Mouse (Mus musculus) heart, adult 2 months (tissue): ENCODE measurements around the gene Clec4a4. TPM values are rescaled to one million over a fixed set of nuclear protein-coding genes. Genes with fewer than 3 reads are reported as not detected.

ENCODE experiments used
- DNase-seq, 2 experiments: peaks; one replicate each; pipeline ENCODE4 v3.0.0; 2021
- H3K27ac ChIP-seq: fragments of 200-600 bp; 2 replicates; pipeline ENCODE4 v1.8.1; 2022
- H3K27me3 ChIP-seq: fragments of 200-500 bp; 2 replicates; pipeline ENCODE4 v1.6.1; 2012; ENCODE audit warnings: mild to moderate bottlenecking, low read length, inconsistent platforms, mixed read lengths; ENCODE audit not compliant: control insufficient read depth, insufficient read depth
- H3K36me3 ChIP-seq: fragments of 200-500 bp; 2 replicates; pipeline ENCODE4 v1.6.1; 2012; ENCODE audit warnings: low read length, inconsistent platforms; ENCODE audit not compliant: control insufficient read depth, insufficient read depth
- H3K4me1 ChIP-seq: fragments of 200-500 bp; 2 replicates; pipeline ENCODE4 v1.6.1; 2011; ENCODE audit warnings: low read length; ENCODE audit not compliant: control insufficient read depth, insufficient read depth
- H3K4me3 ChIP-seq: fragments of 200-600 bp; 2 replicates; pipeline ENCODE4 v1.8.1; 2022
- H3K79me2 ChIP-seq: fragments of 200-500 bp; replicated peaks from 2 replicates; pipeline ENCODE4 v1.6.1; 2012; ENCODE audit warnings: mild to moderate bottlenecking, inconsistent platforms, low read length, moderate library complexity, mixed read lengths; ENCODE audit not compliant: control insufficient read depth, insufficient read depth
- H3K9ac ChIP-seq: fragments of 200-500 bp; 2 replicates; pipeline ENCODE4 v1.6.1; 2012; ENCODE audit warnings: low read depth, mild to moderate bottlenecking, control low read depth, inconsistent platforms, low read length, mixed read lengths
- CTCF ChIP-seq: fragments of 200-600 bp; IDR thresholded peaks from 2 replicates; pipeline ENCODE4 v1.8.1; 2022; ENCODE audit warnings: antibody characterized with exemption, mild to moderate bottlenecking, moderate library complexity
- EP300 ChIP-seq: fragments of 200-500 bp; IDR thresholded peaks from 2 replicates; pipeline ENCODE4 v1.6.1; 2011; ENCODE audit warnings: low read depth, low read length, control low read depth; ENCODE audit not compliant: insufficient read depth
- POLR2A ChIP-seq: fragments of 200-500 bp; IDR thresholded peaks from 2 replicates; pipeline ENCODE4 v1.6.1; 2011; ENCODE audit warnings: mild to moderate bottlenecking, low read depth, low read length, control low read depth; ENCODE audit not compliant: insufficient read depth
- WGBS: fragments of 180-500 bp; shearing (Covaris S2); methylation state at CpG from one replicate; pipeline ENCODE4 v1.1.7; 2018; 5-methylcytosine and 5-hydroxymethylcytosine counted together
- intact Hi-C: fragments of 180-260 bp; cut with DNase I; formaldehyde crosslinking; loops from one replicate; pipeline ENCODE4 v1.15.1; 2025
- polyA plus RNA-seq: library from polyadenylated mRNA; depleted of rRNA; stranded (reverse); fragments of >200 nt; gene quantifications from 2 replicates; pipeline ENCODE4 v1.2.3, GENCODE M21; 2012; rRNA removed
- total RNA-seq, 2 experiments: library from RNA; stranded (reverse); gene quantifications; 2 replicates each; pipeline ENCODE4 v1.2.3; 2021

The Clec4a4 gene
- total and polyA plus RNA-seq, 3 experiments, result not detected

- H3K36me3 ChIP-seq, result no peaks in the 10 kb centered on the region
- no peak overlapping the region for H3K4me3 ChIP-seq
- 58% methylated on average over 1 of the region's 1 CpGs for WGBS
- no peak overlapping the region for H3K9ac ChIP-seq
- no peak for DNase-seq
- H3K27ac ChIP-seq, result no peak overlapping the region
- no peaks in the 10 kb centered on the region for H3K27me3 ChIP-seq
- no peaks in the 10 kb centered on the region for H3K4me1 ChIP-seq
- intact Hi-C loops, result loop anchor here (10.0 kb wide), 1 partner anchor 111 kb away; no protein-coding TSS in a partner anchor
- no peaks in the 10 kb centered on the region for H3K79me2 ChIP-seq
- TF ChIP-seq EP300 (no peak), CTCF (peak; percentile 37)
These were observed 15.4 kb downstream of the Clec4a4 start for GRCm38 (mm10) chr6:123005591-123005990.

DNA sequence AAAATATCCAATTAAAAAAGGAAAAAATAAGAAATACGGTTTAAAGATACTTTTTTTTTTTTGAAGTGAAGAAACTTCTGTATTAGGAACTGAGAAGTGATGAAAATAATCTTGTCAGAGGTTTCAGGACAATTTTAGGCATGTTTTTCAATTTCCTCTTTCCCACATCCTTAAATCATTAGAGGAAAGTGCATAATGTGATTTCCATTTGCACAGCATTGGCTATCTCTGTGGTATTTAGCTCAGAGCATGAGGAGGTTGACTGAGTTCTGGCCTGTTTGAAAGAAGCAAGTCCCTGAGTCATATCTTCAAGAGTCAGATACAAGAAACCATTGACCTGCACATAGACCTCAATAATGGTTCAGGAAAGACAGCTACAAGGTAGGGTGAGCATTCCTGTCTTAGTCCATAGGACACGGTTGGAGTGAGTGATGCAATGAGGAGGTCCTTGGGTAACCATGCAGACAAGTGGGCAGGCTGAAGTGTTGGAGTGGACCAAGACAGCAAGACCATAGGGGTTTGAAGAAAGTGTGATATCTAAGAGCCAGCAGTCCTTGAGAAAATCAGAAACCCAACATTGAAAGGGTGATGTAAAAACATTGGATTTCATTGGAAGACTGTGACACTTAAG is 59.7 kb downstream of the Clec4a4 start, which contains the start of gene Clec4b1:
TSS of gene Clec4b1 (plus strand) at position 221 of the 631 bp plus-strand sequence.
- Histone ChIP-seq H3K9ac (no peak within 1 kb of the TSS), H3K27me3 (no peaks in the 10 kb centered on the region), H3K4me3 (no peak within 1 kb of the TSS), H3K36me3 (no peaks in the 10 kb centered on the region), H3K79me2 (no peaks in the 10 kb centered on the region), H3K4me1 (no peaks in the 10 kb centered on the region), H3K27ac (no peak within 1 kb of the TSS)
- WGBS, result 61% methylated on average over 2 of the region's 2 CpGs
- intact Hi-C loops, result no loop called here
- no peak for DNase-seq
- TF ChIP-seq EP300 (no peak), CTCF (no peak), POLR2A (no peak)

Other genes with a start within 250 kb of the Clec4a4 start
- gene Slc2a3, start 188.7 kb upstream of the Clec4a4 start, total RNA-seq, result 1 to 10 TPM; 1.6 to 4.7 TPM
- 3.0 and 3.3 TPM in 2 replicates for gene Slc2a3, start 188.7 kb upstream of the Clec4a4 start, polyA plus RNA-seq
- gene Foxj2, start 170.5 kb upstream of the Clec4a4 start, total RNA-seq, result 10 to 100 TPM; 35.2 to 36.3 TPM
- gene Foxj2, start 170.5 kb upstream of the Clec4a4 start, polyA plus RNA-seq, result 19.8 and 20.7 TPM in 2 replicates
- gene C3ar1, start 134.2 kb upstream of the Clec4a4 start, total RNA-seq, result 1 to 10 TPM; 1.9 to 2.5 TPM
- 3.7 and 5.6 TPM in 2 replicates for gene C3ar1, start 134.2 kb upstream of the Clec4a4 start, polyA plus RNA-seq
- gene Necap1, start 115.9 kb upstream of the Clec4a4 start, total RNA-seq, result 10 to 100 TPM; 20.7 to 22.6 TPM
- 16.2 and 25.2 TPM in 2 replicates for gene Necap1, start 115.9 kb upstream of the Clec4a4 start, polyA plus RNA-seq
- gene Clec4a1, start 68.5 kb upstream of the Clec4a4 start, total RNA-seq, result 1 to 10 TPM; 3.8 to 4.4 TPM
- 3.4 and 3.6 TPM in 2 replicates for gene Clec4a1, start 68.5 kb upstream of the Clec4a4 start, polyA plus RNA-seq
- 1 to 10 TPM; 2.6 to 3.1 TPM for gene Clec4a3, start 37.9 kb upstream of the Clec4a4 start, total RNA-seq
- 1.7 and 2.1 TPM in 2 replicates for gene Clec4a3, start 37.9 kb upstream of the Clec4a4 start, polyA plus RNA-seq
- gene Clec4b1, start 59.6 kb downstream of the Clec4a4 start, total RNA-seq, result under 1 TPM in 1 of 2 experiments, not detected in 1; 0.42 TPM
- 0.82 and 1.4 TPM in 2 replicates for gene Clec4b1, start 59.6 kb downstream of the Clec4a4 start, polyA plus RNA-seq
- gene Clec4a2, start 116.1 kb downstream of the Clec4a4 start, total RNA-seq, result 1 to 10 TPM; 1.6 to 2.0 TPM
- gene Clec4a2, start 116.1 kb downstream of the Clec4a4 start, polyA plus RNA-seq, result 1.5 TPM in 2 replicates
- gene Clec4b2, start 182.5 kb downstream of the Clec4a4 start, total RNA-seq, result not detected
- not detected in 2 replicates for gene Clec4b2, start 182.5 kb downstream of the Clec4a4 start, polyA plus RNA-seq
- gene Clec4n, start 239.5 kb downstream of the Clec4a4 start, total RNA-seq, result 1 to 10 TPM in 1 of 2 experiments, under 1 TPM in 1; 0.89 to 1.3 TPM
- 0.76 and 1.6 TPM in 2 replicates for gene Clec4n, start 239.5 kb downstream of the Clec4a4 start, polyA plus RNA-seq